Mouse (Mus musculus): ENCODE measurements around the gene Nup107. TPM values are rescaled to one million over a fixed set of nuclear protein-coding genes. Genes with fewer than 3 reads are reported as not detected.
A peak's percentile ranks its signal among the peaks of the same experiment; 100 is the strongest.

The Nup107 gene
- total and polyA plus RNA-seq, 3 experiments, result 80.2 to 91.6 TPM; not detected in 1

DNA sequence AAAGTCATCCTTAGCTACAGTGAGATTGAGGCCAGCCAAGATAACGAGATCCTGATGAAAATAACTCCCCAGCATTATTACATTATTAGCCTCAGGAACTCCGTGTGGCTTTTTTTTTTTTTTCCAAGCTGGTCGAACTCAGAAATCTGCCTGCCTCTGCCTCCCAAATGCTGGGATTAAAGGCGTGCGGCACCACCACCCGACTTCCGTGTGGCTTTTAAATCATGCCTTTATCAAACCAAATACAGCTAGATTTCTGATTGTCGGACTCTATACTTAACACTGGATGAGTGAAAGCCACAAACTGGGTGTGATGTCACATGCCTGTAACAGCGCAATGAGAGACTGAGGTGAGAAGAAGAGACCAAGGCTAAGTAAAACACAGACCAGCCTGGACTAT, 79.6 kb downstream of the Nup107 start:
- no peak for TF ChIP-seq USF1 (IDR thresholded peaks at IDR 0.05; ENCODE audit: low read depth, low read length)
- no peak for TF ChIP-seq ZNF384 (IDR thresholded peaks at IDR 0.05; ENCODE audit: low read depth, low read length)
- no peak for TF ChIP-seq SIN3A (IDR thresholded peaks at IDR 0.05; ENCODE audit: low read length)
- no peak for TF ChIP-seq NRF1 (IDR thresholded peaks at IDR 0.05; ENCODE audit: insufficient read depth, low read depth, low read length, poor library complexity, severe bottlenecking)
- no peak for TF ChIP-seq CHD1 (IDR thresholded peaks at IDR 0.05; ENCODE audit: low read depth, low read length)
- Histone ChIP-seq H3K9ac (ENCODE audit: control insufficient read depth, low read depth, low read length, poor library complexity, severe bottlenecking) (no peak overlapping the region), H3K36me3 (ENCODE audit: control insufficient read depth in 1 of 2, insufficient read depth in 2 of 2, low read length in 2 of 2) (peaks cover 0 to 9% of the 10 kb centered on the region in 2 experiments; a peak in 3 of 4 replicates), H3K27me3 (ENCODE audit: control insufficient read depth in 1 of 2, insufficient read depth in 2 of 2, low read length in 2 of 2) (no peaks in the 10 kb centered on the region), H3K4me3 (ENCODE audit: control insufficient read depth in 1 of 2, insufficient read depth in 1 of 2, low read depth in 2 of 2, low read length in 2 of 2) (no peak overlapping the region), H3K4me1 (ENCODE audit: control insufficient read depth in 1 of 2, insufficient read depth in 2 of 2, low read length in 2 of 2) (peaks cover 0 to 15% of the 10 kb centered on the region in 2 experiments; a peak in 3 of 4 replicates), H3K27ac (ENCODE audit: control insufficient read depth, low read depth, low read length) (no peak overlapping the region), H3K9me3 (replicated peaks; ENCODE audit: insufficient read depth, low read length) (no peaks in the 10 kb centered on the region), H3K79me2 (ENCODE audit: control insufficient read depth, insufficient read depth, low read length, poor library complexity) (peaks cover 24% of the 10 kb centered on the region)
- DNase-seq (ENCODE audit: low read depth, low spot score), result no peak

DNA sequence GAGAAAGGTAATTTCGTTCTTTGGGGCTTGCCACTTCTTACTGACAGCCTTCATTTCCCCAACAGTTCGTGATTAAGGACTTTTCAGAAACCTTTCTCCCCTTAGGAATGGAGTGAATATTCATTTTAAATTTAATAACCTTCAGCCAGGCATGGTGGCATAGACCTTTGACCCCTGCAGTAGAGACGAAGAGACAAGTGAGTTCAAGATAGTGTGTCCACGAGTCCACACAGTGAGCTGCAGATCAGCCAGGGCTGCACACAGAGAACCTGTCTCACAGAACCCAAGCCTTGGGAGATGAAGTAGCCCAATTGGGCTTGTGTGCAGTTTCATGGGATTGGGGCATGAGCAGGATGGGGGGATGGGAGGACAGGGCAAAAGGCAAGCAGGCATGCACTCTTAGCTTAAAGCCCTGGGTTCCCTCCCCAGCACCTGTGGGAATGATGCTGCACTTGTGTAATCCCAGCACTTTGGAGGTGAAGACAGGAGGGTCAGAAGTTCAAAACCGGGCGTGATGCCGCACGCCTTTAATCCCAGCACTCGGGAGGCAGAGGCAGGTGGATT, 80.2 kb downstream of the Nup107 start:
- H3K27me3 ChIP-seq (ENCODE audit: control insufficient read depth in 1 of 2, insufficient read depth in 2 of 2, low read length in 2 of 2), result no peaks in the 10 kb centered on the region
- peaks cover 28% of the 10 kb centered on the region for H3K79me2 ChIP-seq (ENCODE audit: control insufficient read depth, insufficient read depth, low read length, poor library complexity)
- no peak overlapping the region for H3K4me3 ChIP-seq (ENCODE audit: control insufficient read depth in 1 of 2, insufficient read depth in 1 of 2, low read depth in 2 of 2, low read length in 2 of 2)
- TF ChIP-seq POLR2A (IDR thresholded peaks at IDR 0.05; ENCODE audit: control insufficient read depth in 1 of 2, insufficient read depth in 1 of 2, low read depth in 1 of 2, low read length in 2 of 2, poor library complexity in 1 of 2) (no peak), EP300 (IDR thresholded peaks at IDR 0.05; ENCODE audit: low read depth in 1 of 2, low read length in 2 of 2) (no peak), MAX (IDR thresholded peaks at IDR 0.05; ENCODE audit: low read length) (no peak), E2F4 (IDR thresholded peaks at IDR 0.05; ENCODE audit: borderline replicate concordance, low read depth, low read length) (no peak), GABPA (IDR thresholded peaks at IDR 0.05; ENCODE audit: low read depth, low read length) (no peak), MXI1 (IDR thresholded peaks at IDR 0.05; ENCODE audit: low read depth, low read length) (no peak), POLR2AphosphoS5 (IDR thresholded peaks at IDR 0.05; ENCODE audit: borderline replicate concordance, low read depth, low read length) (no peak), MEF2A (IDR thresholded peaks at IDR 0.05; ENCODE audit: extremely low read depth, insufficient replicate concordance, low read depth, low read length, poor library complexity, severe bottlenecking) (no peak), CHD1 (IDR thresholded peaks at IDR 0.05; ENCODE audit: low read depth, low read length) (no peak)
- H3K9ac ChIP-seq (ENCODE audit: control insufficient read depth, low read depth, low read length, poor library complexity, severe bottlenecking), result no peak overlapping the region
- peaks cover 0 to 15% of the 10 kb centered on the region in 2 experiments; a peak in 3 of 4 replicates for H3K4me1 ChIP-seq (ENCODE audit: control insufficient read depth in 1 of 2, insufficient read depth in 2 of 2, low read length in 2 of 2)
- H3K27ac ChIP-seq (ENCODE audit: control insufficient read depth, low read depth, low read length), result no peak overlapping the region
- H3K36me3 ChIP-seq (ENCODE audit: control insufficient read depth in 1 of 2, insufficient read depth in 2 of 2, low read length in 2 of 2), result peaks cover 0 to 12% of the 10 kb centered on the region in 2 experiments; a peak in 3 of 4 replicates
- no peaks in the 10 kb centered on the region for H3K9me3 ChIP-seq (replicated peaks; ENCODE audit: insufficient read depth, low read length)
- DNase-seq (ENCODE audit: low read depth, low spot score), result no peak

DNA sequence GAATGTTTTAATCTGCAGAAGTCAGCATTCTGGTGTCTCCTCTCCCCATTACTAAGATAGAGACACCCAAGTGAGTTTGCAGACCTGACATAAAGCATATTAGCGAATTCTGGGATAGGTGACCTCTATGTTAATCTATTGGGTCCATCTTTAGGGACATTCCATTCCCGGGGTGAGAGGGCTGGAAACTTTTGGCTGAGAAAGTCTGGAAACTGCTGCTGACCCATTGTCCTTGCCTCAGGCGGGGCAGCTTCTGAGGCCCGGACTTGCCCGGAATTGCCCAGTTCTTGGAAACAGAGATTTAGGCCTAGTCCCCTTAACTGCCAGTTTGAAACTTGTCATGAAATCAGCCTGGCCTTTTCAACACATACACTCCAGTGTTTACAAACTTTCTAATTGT, 81.1 kb downstream of the Nup107 start:
- peaks cover 2 to 14% of the 10 kb centered on the region in 2 experiments for H3K36me3 ChIP-seq (ENCODE audit: control insufficient read depth in 1 of 2, insufficient read depth in 2 of 2, low read length in 2 of 2)
- peak overlapping the region; percentile 96 for H3K9ac ChIP-seq (ENCODE audit: control insufficient read depth, low read depth, low read length, poor library complexity, severe bottlenecking)
- no peak for TF ChIP-seq RAD21 (IDR thresholded peaks at IDR 0.05; ENCODE audit: low read depth, low read length)
- no peak for TF ChIP-seq CTCF (IDR thresholded peaks at IDR 0.05 in 2 of 3, conservative IDR thresholded peaks at IDR 0.05 in 1 of 3; ENCODE audit: control insufficient read depth in 1 of 3, insufficient read depth in 1 of 3, low read depth in 2 of 3, low read length in 3 of 3, poor library complexity in 1 of 3, severe bottlenecking in 1 of 3)
- TF ChIP-seq MYC (IDR thresholded peaks at IDR 0.05; ENCODE audit: low read depth, low read length), result no peak
- TF ChIP-seq CHD2 (IDR thresholded peaks at IDR 0.05; ENCODE audit: low read length), result no peak
- no peak for TF ChIP-seq NRF1 (IDR thresholded peaks at IDR 0.05; ENCODE audit: insufficient read depth, low read depth, low read length, poor library complexity, severe bottlenecking)
- no peak for TF ChIP-seq USF1 (IDR thresholded peaks at IDR 0.05; ENCODE audit: low read depth, low read length)
- TF ChIP-seq ZC3H11A (IDR thresholded peaks at IDR 0.05; ENCODE audit: low read depth, low read length), result no peak
- TF ChIP-seq MAX (IDR thresholded peaks at IDR 0.05; ENCODE audit: low read length), result no peak
- no peak for TF ChIP-seq KAT2A (conservative IDR thresholded peaks at IDR 0.05; ENCODE audit: low read depth, low read length)
- no peak for TF ChIP-seq JUND (IDR thresholded peaks at IDR 0.05; ENCODE audit: low read depth, low read length)
- TF ChIP-seq SMC3 (IDR thresholded peaks at IDR 0.05; ENCODE audit: low read depth, low read length), result no peak
- no peak for TF ChIP-seq POLR2AphosphoS5 (IDR thresholded peaks at IDR 0.05; ENCODE audit: borderline replicate concordance, low read depth, low read length)
- TF ChIP-seq MYB (IDR thresholded peaks at IDR 0.05; ENCODE audit: low read depth, low read length), result no peak
- TF ChIP-seq RCOR1 (IDR thresholded peaks at IDR 0.05; ENCODE audit: low read depth, low read length), result no peak
- TF ChIP-seq EP300 (IDR thresholded peaks at IDR 0.05; ENCODE audit: low read depth in 1 of 2, low read length in 2 of 2), result no peak
- no peak for DNase-seq (ENCODE audit: low read depth, low spot score)
- H3K4me1 ChIP-seq (ENCODE audit: control insufficient read depth in 1 of 2, insufficient read depth in 2 of 2, low read length in 2 of 2), result peaks cover 0 to 15% of the 10 kb centered on the region in 2 experiments; a peak in 3 of 4 replicates
- peaks cover 34% of the 10 kb centered on the region for H3K79me2 ChIP-seq (ENCODE audit: control insufficient read depth, insufficient read depth, low read length, poor library complexity)
- no peak overlapping the region for H3K27ac ChIP-seq (ENCODE audit: control insufficient read depth, low read depth, low read length)
- no peaks in the 10 kb centered on the region for H3K9me3 ChIP-seq (replicated peaks; ENCODE audit: insufficient read depth, low read length)
- no peaks in the 10 kb centered on the region for H3K27me3 ChIP-seq (ENCODE audit: control insufficient read depth in 1 of 2, insufficient read depth in 2 of 2, low read length in 2 of 2)
- peak overlapping the region in 1 of 2 experiments; percentile 86; a peak in 2 of 4 replicates for H3K4me3 ChIP-seq (ENCODE audit: control insufficient read depth in 1 of 2, insufficient read depth in 1 of 2, low read depth in 2 of 2, low read length in 2 of 2)
